Mouse (Mus musculus) skeletal muscle tissue, adult 2 months (tissue): ENCODE results near the gene Defb20.
"Not testable (repeated sequence)": the region's sequence is repeated elsewhere in the genome, so short reads cannot be mapped to it uniquely, and the experiment has no call there.

ENCODE experiments used
- DNase-seq: peaks from one replicate; pipeline ENCODE4 v3.0.0-alpha.2; 2012; ENCODE audit warnings: low read depth, low spot score

Gene Defb20

GRCm38 (mm10) chr2:152476763-152477162, at the start of gene Defb20:
TSS of gene Defb20 (plus strand) at chr2:152477063.
- no peak for DNase-seq

- no peak for DNase-seq
Observed at GRCm38 (mm10) chr2:152427493-152427892, 49.4 kb upstream of the Defb20 start.

GRCm38 (mm10) chr2:152428481-152428880, 48.4 kb upstream of the Defb20 start:
- not testable (repeated sequence) for DNase-seq

- DNase-seq, result no peak
Observed at GRCm38 (mm10) chr2:152436405-152436901, 40.4 kb upstream of the Defb20 start.

GRCm38 (mm10) chr2:152436983-152437860, 39.6 kb upstream of the Defb20 start:
- peak; percentile 39 for DNase-seq

GRCm38 (mm10) chr2:152438963-152439362, 37.9 kb upstream of the Defb20 start:
- DNase-seq, result no peak

- DNase-seq, result no peak
Observed at GRCm38 (mm10) chr2:152439833-152440232, 37.0 kb upstream of the Defb20 start.

- no peak for DNase-seq
Observed at GRCm38 (mm10) chr2:152442322-152442721, 34.5 kb upstream of the Defb20 start.

- no peak for DNase-seq
Observed at GRCm38 (mm10) chr2:152443281-152443680, 33.6 kb upstream of the Defb20 start.

GRCm38 (mm10) chr2:152446642-152447041, 30.2 kb upstream of the Defb20 start:
- no peak for DNase-seq

GRCm38 (mm10) chr2:152447461-152447860, 29.4 kb upstream of the Defb20 start:
- DNase-seq, result no peak

GRCm38 (mm10) chr2:152450241-152450640, 26.6 kb upstream of the Defb20 start:
- DNase-seq, result no peak

GRCm38 (mm10) chr2:152452101-152452781, 24.6 kb upstream of the Defb20 start:
- DNase-seq, result no peak

GRCm38 (mm10) chr2:152459241-152459640, 17.6 kb upstream of the Defb20 start:
- no peak for DNase-seq

- DNase-seq, result no peak
Observed at GRCm38 (mm10) chr2:152464570-152465150, 12.2 kb upstream of the Defb20 start, which contains the start of gene Defb23. TSS of gene Defb23 (minus strand) at chr2:152464620.

GRCm38 (mm10) chr2:152470973-152471372, 5.9 kb upstream of the Defb20 start:
- peak; percentile 2 for DNase-seq

- DNase-seq, result no peak
Observed at GRCm38 (mm10) chr2:152472434-152472833, 4.4 kb upstream of the Defb20 start.

GRCm38 (mm10) chr2:152480881-152481280, 4.0 kb downstream of the Defb20 start:
- no peak for DNase-seq

- no peak for DNase-seq
Observed at GRCm38 (mm10) chr2:152481726-152482125, 4.9 kb downstream of the Defb20 start.

GRCm38 (mm10) chr2:152487024-152487423, 10.2 kb downstream of the Defb20 start:
- no peak for DNase-seq

GRCm38 (mm10) chr2:152490038-152490437, 13.2 kb downstream of the Defb20 start, which contains the start of gene Defb22:
TSS of gene Defb22 (minus strand) at chr2:152490138.
- DNase-seq, result no peak

GRCm38 (mm10) chr2:152493151-152493550, 16.3 kb downstream of the Defb20 start:
- no peak for DNase-seq
